Mouse (Mus musculus): ENCODE data around the gene Bcl2l15. TPM values are rescaled to one million over a fixed set of nuclear protein-coding genes. Genes with fewer than 3 reads are reported as not detected.

The Bcl2l15 gene
- polyA plus RNA-seq, 1 experiment from 2014 or later = 0.23 TPM

DNA sequence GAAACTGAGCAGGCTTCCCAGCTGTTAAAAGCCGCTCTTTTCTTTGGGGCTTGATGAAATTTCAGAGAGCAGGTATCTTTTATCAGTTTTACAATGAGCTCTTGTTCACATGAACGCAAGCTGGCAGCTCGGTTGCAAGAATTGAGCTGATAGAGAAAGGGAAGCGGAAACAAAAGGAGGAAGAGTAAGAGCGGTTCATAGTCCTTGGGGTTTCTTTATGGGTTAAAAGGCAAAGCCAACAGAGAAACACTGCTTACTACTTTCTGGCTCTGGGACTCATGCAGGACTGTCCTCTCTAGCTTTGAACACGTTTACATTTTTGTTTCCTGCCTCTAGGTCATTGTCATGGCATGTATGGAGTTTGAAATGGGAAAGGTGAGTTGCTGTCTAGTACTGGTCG, 41.9 kb downstream of the Bcl2l15 start:
- no peaks in the 10 kb centered on the region for H3K9me3 ChIP-seq (ENCODE audit: control insufficient read depth, low read length)
- H3K36me3 ChIP-seq (ENCODE audit: control insufficient read depth, insufficient read depth, low read length) = no peaks in the 10 kb centered on the region
- H3K4me2 ChIP-seq (ENCODE audit: low read length) = no peak overlapping the region
- ATAC-seq (ENCODE audit: insufficient number of reproducible peaks, insufficient read depth, low FRiP score, low read depth) = no peak
- no peak overlapping the region for H3K27ac ChIP-seq (replicated peaks in 1 of 2; ENCODE audit: control insufficient read depth in 1 of 2, insufficient read depth in 1 of 2, low read depth in 2 of 2, low read length in 2 of 2)
- no peak overlapping the region for H3K4me3 ChIP-seq (ENCODE audit: control insufficient read depth in 1 of 2, insufficient read depth in 1 of 2, low read depth in 1 of 2, low read length in 2 of 2)
- no peak overlapping the region for H3K9ac ChIP-seq (ENCODE audit: low read length)
- WGBS = 44% methylated on average over 7 of the region's 7 CpGs
- no peaks in the 10 kb centered on the region for H3K27me3 ChIP-seq (ENCODE audit: control insufficient read depth, insufficient read depth, low read length)
- H3K4me1 ChIP-seq (ENCODE audit: control insufficient read depth in 2 of 2, insufficient read depth in 2 of 2, low read length in 2 of 2) = no peaks in the 10 kb centered on the region

DNA sequence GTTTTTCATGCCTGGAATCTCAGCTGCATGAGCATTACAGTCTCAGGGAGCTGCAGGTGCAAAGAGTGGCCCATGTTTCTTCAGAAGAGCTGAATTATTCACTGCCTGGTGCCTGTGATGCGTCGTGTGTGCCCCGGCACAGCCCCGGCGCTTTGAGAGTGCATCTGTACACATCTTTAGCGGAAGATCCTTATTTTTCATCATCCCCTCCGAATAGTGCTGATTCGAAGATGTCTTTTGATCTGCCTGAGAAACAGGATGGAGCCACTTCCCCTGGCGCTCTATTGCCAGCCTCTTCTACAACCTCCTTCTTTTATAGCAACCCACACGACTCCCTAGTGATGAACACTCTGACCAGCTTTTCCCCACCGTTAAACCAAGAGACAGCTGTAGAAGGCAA, 53.5 kb downstream of the Bcl2l15 start:
- no peak overlapping the region for H3K4me2 ChIP-seq (ENCODE audit: low read length)
- H3K36me3 ChIP-seq (ENCODE audit: control insufficient read depth, insufficient read depth, low read length) = no peaks in the 10 kb centered on the region
- H3K27ac ChIP-seq (replicated peaks in 1 of 2; ENCODE audit: control insufficient read depth in 1 of 2, insufficient read depth in 1 of 2, low read depth in 2 of 2, low read length in 2 of 2) = no peak overlapping the region
- 77% methylated on average over 11 of the region's 11 CpGs for WGBS
- H3K9ac ChIP-seq (ENCODE audit: low read length) = no peak overlapping the region
- no peak for ATAC-seq (ENCODE audit: insufficient number of reproducible peaks, insufficient read depth, low FRiP score, low read depth)
- no peaks in the 10 kb centered on the region for H3K9me3 ChIP-seq (ENCODE audit: control insufficient read depth, low read length)
- no peaks in the 10 kb centered on the region for H3K27me3 ChIP-seq (ENCODE audit: control insufficient read depth, insufficient read depth, low read length)
- H3K4me3 ChIP-seq (ENCODE audit: control insufficient read depth in 1 of 2, insufficient read depth in 1 of 2, low read depth in 1 of 2, low read length in 2 of 2) = no peak overlapping the region
- H3K4me1 ChIP-seq (ENCODE audit: control insufficient read depth in 2 of 2, insufficient read depth in 2 of 2, low read length in 2 of 2) = peaks cover 0 to under 1% of the 10 kb centered on the region in 2 experiments; a peak in 1 of 4 replicates

DNA sequence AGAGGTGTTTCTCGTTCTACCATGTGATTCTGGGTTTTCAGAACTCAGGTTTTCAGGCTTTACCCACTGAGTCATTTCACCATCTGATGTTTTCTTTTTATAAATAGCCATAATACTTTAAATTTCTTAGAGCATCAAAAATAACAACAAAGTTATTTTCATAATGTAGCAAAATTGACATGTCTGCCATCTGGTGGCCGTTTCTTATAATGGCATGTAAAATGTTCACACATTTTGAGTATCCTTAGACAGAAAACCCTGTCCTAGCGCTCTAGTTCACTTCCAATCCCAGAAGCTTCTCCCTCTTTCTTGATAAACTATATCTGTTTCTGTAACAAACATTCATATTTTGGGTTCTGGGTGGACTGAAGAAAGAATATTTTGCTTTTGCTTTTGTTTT, 55.2 kb downstream of the Bcl2l15 start:
- H3K27me3 ChIP-seq (ENCODE audit: control insufficient read depth, insufficient read depth, low read length) = no peaks in the 10 kb centered on the region
- 25% methylated on average over 3 of the region's 3 CpGs for WGBS
- ATAC-seq (ENCODE audit: insufficient number of reproducible peaks, insufficient read depth, low FRiP score, low read depth) = no peak
- no peak overlapping the region for H3K27ac ChIP-seq (replicated peaks in 1 of 2; ENCODE audit: control insufficient read depth in 1 of 2, insufficient read depth in 1 of 2, low read depth in 2 of 2, low read length in 2 of 2)
- no peaks in the 10 kb centered on the region for H3K36me3 ChIP-seq (ENCODE audit: control insufficient read depth, insufficient read depth, low read length)
- no peaks in the 10 kb centered on the region for H3K9me3 ChIP-seq (ENCODE audit: control insufficient read depth, low read length)
- no peaks in the 10 kb centered on the region for H3K4me1 ChIP-seq (ENCODE audit: control insufficient read depth in 2 of 2, insufficient read depth in 2 of 2, low read length in 2 of 2)
- no peak overlapping the region for H3K4me2 ChIP-seq (ENCODE audit: low read length)
- no peak overlapping the region for H3K9ac ChIP-seq (ENCODE audit: low read length)
- H3K4me3 ChIP-seq (ENCODE audit: control insufficient read depth in 1 of 2, insufficient read depth in 1 of 2, low read depth in 1 of 2, low read length in 2 of 2) = no peak overlapping the region

DNA sequence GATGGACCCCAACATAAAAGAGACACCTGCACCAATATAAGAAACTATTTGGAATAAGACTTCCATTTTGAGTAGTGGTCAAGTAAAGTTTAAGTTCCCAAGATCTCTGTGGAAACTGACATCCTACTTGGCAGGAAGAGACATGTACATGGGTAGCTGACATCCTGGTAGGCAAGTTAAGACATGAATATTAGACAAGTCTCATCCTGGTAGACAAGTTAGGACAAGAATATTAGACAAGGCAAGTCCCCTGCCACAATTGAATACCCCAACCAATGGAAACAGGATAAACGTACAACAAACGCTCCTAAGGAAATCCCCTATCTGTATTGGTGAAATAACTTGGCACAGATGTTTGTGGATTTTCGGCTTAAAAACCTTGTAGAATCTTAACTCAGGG, 61.0 kb downstream of the Bcl2l15 start:
- no peaks in the 10 kb centered on the region for H3K27me3 ChIP-seq (ENCODE audit: control insufficient read depth, insufficient read depth, low read length)
- no peak overlapping the region for H3K4me2 ChIP-seq (ENCODE audit: low read length)
- H3K27ac ChIP-seq (replicated peaks in 1 of 2; ENCODE audit: control insufficient read depth in 1 of 2, insufficient read depth in 1 of 2, low read depth in 2 of 2, low read length in 2 of 2) = no peak overlapping the region
- no peak for ATAC-seq (ENCODE audit: insufficient number of reproducible peaks, insufficient read depth, low FRiP score, low read depth)
- no peak overlapping the region for H3K9ac ChIP-seq (ENCODE audit: low read length)
- no peaks in the 10 kb centered on the region for H3K4me1 ChIP-seq (ENCODE audit: control insufficient read depth in 2 of 2, insufficient read depth in 2 of 2, low read length in 2 of 2)
- 76% methylated on average over 3 of the region's 3 CpGs for WGBS
- no peaks in the 10 kb centered on the region for H3K36me3 ChIP-seq (ENCODE audit: control insufficient read depth, insufficient read depth, low read length)
- no peak overlapping the region for H3K4me3 ChIP-seq (ENCODE audit: control insufficient read depth in 1 of 2, insufficient read depth in 1 of 2, low read depth in 1 of 2, low read length in 2 of 2)
- H3K9me3 ChIP-seq (ENCODE audit: control insufficient read depth, low read length) = no peaks in the 10 kb centered on the region

Other genes starting within 250 kb of the Bcl2l15 start
- gene Atg4a-ps, start 186.5 kb upstream of the Bcl2l15 start, polyA plus RNA-seq (2014; fragmentation: Nextera tagmentation; extraction: Ambion mirVana) = not detected in 2 replicates
- 23.5 and 27.4 TPM in 2 replicates for gene Olfml3, start 94.6 kb upstream of the Bcl2l15 start, polyA plus RNA-seq (2014; fragmentation: Nextera tagmentation; extraction: Ambion mirVana)
- not detected in 2 replicates for gene Gm10964, start 93.2 kb upstream of the Bcl2l15 start, polyA plus RNA-seq (2014; fragmentation: Nextera tagmentation; extraction: Ambion mirVana)
- 14.4 and 15.3 TPM in 2 replicates for gene Hipk1, start 41.0 kb upstream of the Bcl2l15 start, polyA plus RNA-seq (2014; fragmentation: Nextera tagmentation; extraction: Ambion mirVana)
- gene Dclre1b, start 23.2 kb upstream of the Bcl2l15 start, polyA plus RNA-seq (2014; fragmentation: Nextera tagmentation; extraction: Ambion mirVana) = 19.8 and 23.6 TPM in 2 replicates
- 16.6 and 18.9 TPM in 2 replicates for gene Ap4b1, start 23.1 kb upstream of the Bcl2l15 start, polyA plus RNA-seq (2014; fragmentation: Nextera tagmentation; extraction: Ambion mirVana)
- gene Gm43064, start 23.0 kb upstream of the Bcl2l15 start, polyA plus RNA-seq (2014; fragmentation: Nextera tagmentation; extraction: Ambion mirVana) = 0.39 TPM in 1 of 2 replicates, not detected in the other
- gene Ptpn22, start 27.2 kb downstream of the Bcl2l15 start, polyA plus RNA-seq (2014; fragmentation: Nextera tagmentation; extraction: Ambion mirVana) = 0.99 and 1.1 TPM in 2 replicates
- gene Rsbn1, start 81.5 kb downstream of the Bcl2l15 start, polyA plus RNA-seq (2014; fragmentation: Nextera tagmentation; extraction: Ambion mirVana) = 6.8 and 7.0 TPM in 2 replicates
- 16.5 and 17.6 TPM in 2 replicates for gene Phtf1, start 135.5 kb downstream of the Bcl2l15 start, polyA plus RNA-seq (2014; fragmentation: Nextera tagmentation; extraction: Ambion mirVana)

Data from heart, embryonic 14.5 days (tissue).